Mouse (Mus musculus): ENCODE measurements around the gene Cpne6.

GRCm38 (mm10) chr14:55477421-55477820 lies 32.8 kb upstream of the Cpne6 start:
- TF ChIP-seq POLR2A (IDR thresholded peaks at IDR 0.05; ENCODE audit: extremely low read depth, insufficient read depth, low read length) (no peak), CTCF (IDR thresholded peaks at IDR 0.05; ENCODE audit: extremely low read depth, insufficient read depth, low read length) (no peak)
